Mouse (Mus musculus) myocyte (in vitro differentiated cells): Measurements from ENCODE around the gene Zfp354a. TPM values are rescaled to one million over a fixed set of nuclear protein-coding genes. Genes with fewer than 3 reads are reported as not detected.

Source experiments
- H3K27me3 ChIP-seq: one replicate; pipeline ENCODE4 v1.6.1; 2011; ENCODE audit not compliant: control insufficient read depth, insufficient read depth, insufficient read length
- H3K36me3 ChIP-seq: one replicate; pipeline ENCODE4 v1.6.1; 2011; ENCODE audit not compliant: control insufficient read depth, insufficient read depth
- H3K4me2 ChIP-seq: one replicate; pipeline ENCODE4 v1.6.1; 2011; ENCODE audit warnings: low read depth, control low read depth
- H3K4me3 ChIP-seq: one replicate; pipeline ENCODE4 v1.5.1; 2011; ENCODE audit warnings: mild to moderate bottlenecking, control low read depth, moderate library complexity
- H3K79me2 ChIP-seq: one replicate; pipeline ENCODE4 v1.6.1; 2011; ENCODE audit not compliant: control insufficient read depth, insufficient read depth
- H3ac ChIP-seq: one replicate; pipeline ENCODE4 v1.6.1; 2011; ENCODE audit not compliant: control insufficient read depth, insufficient read length
- CEBPB ChIP-seq: IDR thresholded peaks from 2 replicates; pipeline ENCODE4 v1.6.1; 2011; ENCODE audit warnings: mild to moderate bottlenecking, moderate library complexity; ENCODE audit not compliant: poor library complexity, insufficient read depth, severe bottlenecking
- E2F4 ChIP-seq: IDR thresholded peaks from one replicate; pipeline ENCODE4 v1.6.1; 2011; ENCODE audit warnings: mild to moderate bottlenecking, control low read depth, moderate library complexity; ENCODE audit not compliant: insufficient read depth
- MAX ChIP-seq: IDR thresholded peaks from one replicate; pipeline ENCODE4 v1.6.1; 2011; ENCODE audit warnings: low read depth, mild to moderate bottlenecking, control low read depth
- MYOD1 ChIP-seq, 3 experiments: IDR thresholded peaks; one replicate each; pipeline ENCODE4 v1.6.1; 2011; ENCODE audit warnings: control low read depth in 2 of 3, low read depth in 2 of 3, mild to moderate bottlenecking in 2 of 3, moderate library complexity in 1 of 3; ENCODE audit not compliant: insufficient read length in 2 of 3, control insufficient read depth in 1 of 3
- MYOG ChIP-seq, 3 experiments: IDR thresholded peaks; one replicate each; pipeline ENCODE4 v1.6.1; 2011; ENCODE audit warnings: control low read depth in 2 of 3, low read depth in 2 of 3, mild to moderate bottlenecking in 2 of 3; ENCODE audit not compliant: insufficient read length in 2 of 3, control insufficient read depth in 1 of 3, insufficient read depth in 1 of 3
- POLR2A ChIP-seq: IDR thresholded peaks from one replicate; pipeline ENCODE4 v1.6.1; 2011; ENCODE audit warnings: low read depth, mild to moderate bottlenecking, control low read depth, moderate library complexity; ENCODE audit not compliant: insufficient read length
- POLR2AphosphoS2 ChIP-seq: IDR thresholded peaks from one replicate; pipeline ENCODE4 v1.6.1; 2011; ENCODE audit warnings: low read depth, control low read depth; ENCODE audit not compliant: insufficient read length
- REST ChIP-seq: IDR thresholded peaks from one replicate; pipeline ENCODE4 v1.6.1; 2011; ENCODE audit warnings: mild to moderate bottlenecking, control low read depth, moderate library complexity; ENCODE audit not compliant: insufficient read depth, insufficient read length
- SRF ChIP-seq: IDR thresholded peaks from one replicate; pipeline ENCODE4 v1.6.1; 2011; ENCODE audit warnings: low read depth; ENCODE audit not compliant: control insufficient read depth, insufficient read length
- TCF12 ChIP-seq: IDR thresholded peaks from one replicate; pipeline ENCODE4 v1.6.1; 2011; ENCODE audit warnings: mild to moderate bottlenecking, control low read depth; ENCODE audit not compliant: poor library complexity, insufficient read depth, severe bottlenecking
- TCF3 ChIP-seq: IDR thresholded peaks from one replicate; pipeline ENCODE4 v1.6.1; 2011; ENCODE audit warnings: low read depth, control low read depth; ENCODE audit not compliant: insufficient read length
- USF1 ChIP-seq: IDR thresholded peaks from one replicate; pipeline ENCODE4 v1.6.1; 2011; ENCODE audit warnings: low read depth, mild to moderate bottlenecking, control low read depth, moderate library complexity
- polyA plus RNA-seq: library from polyadenylated mRNA; unstranded; fragments of >200 nt; fragmentation: generic; extraction: Trizol; gene quantifications from one replicate; pipeline ENCODE4 v1.2.1, GENCODE M21; 2012; ENCODE audit warnings: missing spikeins

Gene Zfp354a
- polyA plus RNA-seq, 1 experiment = 0.95 TPM

DNA sequence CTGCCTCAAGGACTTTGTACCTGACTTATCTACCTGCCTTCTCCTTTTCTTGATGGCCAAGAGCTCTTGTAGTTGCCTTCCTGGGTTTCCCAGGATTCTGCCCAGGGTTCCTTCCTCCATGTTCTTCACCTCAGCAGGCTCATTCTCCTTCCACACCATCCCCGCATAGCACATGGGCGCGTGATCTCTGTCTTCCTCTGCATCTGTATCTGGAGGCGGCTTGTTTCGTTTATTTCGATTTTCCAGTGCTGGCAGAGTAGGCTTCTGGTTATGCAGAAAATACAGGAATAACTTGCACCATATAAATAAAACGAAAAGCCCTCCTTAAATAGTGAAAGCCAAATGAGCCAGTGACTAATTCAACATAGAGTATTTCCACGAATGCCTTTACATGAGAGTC is 4.8 kb downstream of the Zfp354a start:
- Histone ChIP-seq H3K79me2 (no peaks in the 10 kb centered on the region), H3K36me3 (peaks cover 15% of the 10 kb centered on the region)

DNA sequence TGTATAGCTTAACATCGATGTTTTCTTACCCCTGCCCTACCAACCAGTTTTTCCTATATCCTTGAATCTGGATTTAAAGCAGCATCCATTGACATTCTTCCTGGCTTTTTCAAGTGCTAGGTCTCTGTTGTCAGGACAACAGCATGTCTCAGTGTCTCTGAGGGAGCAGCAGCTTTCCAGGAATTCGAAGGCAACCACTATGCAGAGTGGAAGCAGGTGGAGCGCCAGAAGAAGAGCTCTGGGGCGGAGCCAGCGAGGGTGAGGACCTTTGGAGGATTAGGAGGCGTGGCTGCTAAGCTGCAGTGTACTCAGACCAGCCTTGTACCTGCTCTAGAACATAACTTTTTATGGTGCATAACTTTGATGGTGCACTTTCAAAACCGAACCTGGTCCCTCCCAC is 25.5 kb downstream of the Zfp354a start:
- TF ChIP-seq REST (no peak), USF1 (no peak), MAX (no peak), TCF12 (no peak), MYOG (IDR thresholded peaks at IDR 0.05; ENCODE audit: control insufficient read depth in 1 of 3, insufficient read depth in 1 of 3, insufficient read length in 2 of 3, low read depth in 2 of 3) (no peak), TCF3 (no peak), SRF (no peak), E2F4 (no peak), CEBPB (no peak)
- Histone ChIP-seq H3K79me2 (no peaks in the 10 kb centered on the region), H3K36me3 (no peaks in the 10 kb centered on the region), H3K4me3 (no peak overlapping the region), H3K4me2 (no peak overlapping the region), H3ac (no peak overlapping the region), H3K27me3 (peaks cover 10% of the 10 kb centered on the region)

More for the DNA sequence above, 4.8 kb downstream of the Zfp354a start:
- TF ChIP-seq REST (no peak), SRF (no peak), USF1 (no peak), CEBPB (no peak), TCF12 (no peak), E2F4 (no peak), MYOD1 (IDR thresholded peaks at IDR 0.05; ENCODE audit: control insufficient read depth in 1 of 3, insufficient read length in 2 of 3, low read depth in 2 of 3) (no peak), MYOG (IDR thresholded peaks at IDR 0.05; ENCODE audit: control insufficient read depth in 1 of 3, insufficient read depth in 1 of 3, insufficient read length in 2 of 3, low read depth in 2 of 3) (no peak), TCF3 (no peak), MAX (no peak), POLR2AphosphoS2 (no peak), POLR2A (no peak)
- Histone ChIP-seq H3ac (no peak overlapping the region), H3K4me3 (no peak overlapping the region), H3K27me3 (no peaks in the 10 kb centered on the region), H3K4me2 (no peak overlapping the region)

DNA sequence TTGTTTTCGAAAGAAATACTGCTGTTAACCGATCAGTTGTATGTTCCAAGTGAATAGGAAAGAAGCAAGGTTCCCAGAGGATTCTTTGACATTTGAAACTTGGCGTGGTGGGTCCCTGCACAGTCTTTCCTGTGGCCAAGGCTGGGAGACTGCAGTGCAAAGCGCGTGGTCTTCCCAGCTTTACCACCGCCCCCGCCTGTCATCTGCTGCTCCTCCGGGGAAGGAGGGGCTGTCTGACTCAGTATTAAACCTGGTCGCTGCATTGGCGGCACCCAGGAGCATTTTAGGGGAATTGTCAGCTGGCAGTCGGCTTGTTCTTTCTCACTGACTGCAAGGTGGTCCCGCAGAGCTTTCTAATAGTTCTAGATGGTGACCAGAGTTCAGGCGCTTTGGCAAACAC is 26.2 kb downstream of the Zfp354a start:
- no peak overlapping the region for H3ac ChIP-seq
- no peak overlapping the region for H3K4me3 ChIP-seq

DNA sequence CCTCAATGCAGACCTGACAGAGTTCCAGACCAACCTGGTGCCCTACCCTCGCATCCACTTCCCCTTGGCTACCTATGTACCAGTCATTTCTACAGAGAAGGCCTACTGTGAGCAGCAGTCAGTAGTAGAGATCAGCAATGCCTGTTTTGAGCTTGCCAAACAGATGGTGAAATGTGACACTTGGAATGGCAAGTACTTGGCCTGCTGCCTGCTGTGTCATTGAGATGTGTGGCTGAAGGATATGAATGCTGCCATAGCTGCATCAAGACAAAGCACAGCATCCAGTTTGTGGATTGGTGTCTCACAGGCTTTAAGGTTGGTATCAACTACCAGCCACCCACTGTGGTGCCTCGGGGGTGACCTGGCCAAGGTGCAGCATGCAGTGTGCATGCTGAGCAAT is 48.2 kb downstream of the Zfp354a start:
- no peaks in the 10 kb centered on the region for H3K36me3 ChIP-seq
- no peaks in the 10 kb centered on the region for H3K27me3 ChIP-seq
- no peaks in the 10 kb centered on the region for H3K79me2 ChIP-seq
- H3K4me3 ChIP-seq = no peak overlapping the region
- H3K4me2 ChIP-seq = no peak overlapping the region
- H3ac ChIP-seq = no peak overlapping the region
- TF ChIP-seq CEBPB = no peak
- no peak for TF ChIP-seq TCF12
- TF ChIP-seq MYOD1 (IDR thresholded peaks at IDR 0.05; ENCODE audit: control insufficient read depth in 1 of 3, insufficient read length in 2 of 3, low read depth in 2 of 3) = peak in 2 of 3 experiments; percentile 13 to 34
- TF ChIP-seq MYOG (IDR thresholded peaks at IDR 0.05; ENCODE audit: control insufficient read depth in 1 of 3, insufficient read depth in 1 of 3, insufficient read length in 2 of 3, low read depth in 2 of 3) = no peak
- no peak for TF ChIP-seq TCF3
- TF ChIP-seq MAX = no peak
- no peak for TF ChIP-seq POLR2AphosphoS2
- TF ChIP-seq REST = no peak

More for the DNA sequence above, 26.2 kb downstream of the Zfp354a start:
- Histone ChIP-seq H3K36me3 (no peaks in the 10 kb centered on the region), H3K79me2 (no peaks in the 10 kb centered on the region), H3K27me3 (peaks cover 10% of the 10 kb centered on the region), H3K4me2 (no peak overlapping the region)
- TF ChIP-seq REST (no peak), SRF (no peak), CEBPB (no peak), MYOG (IDR thresholded peaks at IDR 0.05; ENCODE audit: control insufficient read depth in 1 of 3, insufficient read depth in 1 of 3, insufficient read length in 2 of 3, low read depth in 2 of 3) (no peak), TCF12 (no peak), E2F4 (no peak), MYOD1 (IDR thresholded peaks at IDR 0.05; ENCODE audit: control insufficient read depth in 1 of 3, insufficient read length in 2 of 3, low read depth in 2 of 3) (peak in 1 of 3 experiments; percentile 2), POLR2AphosphoS2 (no peak)

DNA sequence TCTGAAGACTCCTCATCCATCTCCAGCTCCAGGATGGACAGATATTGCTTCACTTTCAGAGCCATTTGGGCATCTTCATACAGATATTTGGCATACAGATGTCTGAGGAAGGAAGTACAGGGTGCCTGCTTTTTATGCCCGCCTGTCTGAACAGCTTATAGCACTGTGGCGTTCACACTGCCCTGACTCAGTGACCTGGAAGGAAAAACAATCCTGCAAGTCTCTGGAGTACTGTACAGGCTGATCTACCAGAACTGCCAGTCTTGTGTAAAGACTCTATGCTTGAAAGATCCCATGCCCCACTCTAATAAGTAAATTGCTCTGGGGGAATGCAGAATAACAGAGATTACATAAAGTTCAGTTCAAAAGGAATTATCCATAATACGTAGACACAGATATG is 51.6 kb downstream of the Zfp354a start:
- Histone ChIP-seq H3K79me2 (no peaks in the 10 kb centered on the region), H3K27me3 (no peaks in the 10 kb centered on the region), H3K4me3 (no peak overlapping the region), H3ac (no peak overlapping the region), H3K36me3 (no peaks in the 10 kb centered on the region), H3K4me2 (no peak overlapping the region)
- no peak for TF ChIP-seq USF1
- no peak for TF ChIP-seq CEBPB
- TF ChIP-seq MYOD1 (IDR thresholded peaks at IDR 0.05; ENCODE audit: control insufficient read depth in 1 of 3, insufficient read length in 2 of 3, low read depth in 2 of 3) = no peak
- TF ChIP-seq POLR2A = no peak
- TF ChIP-seq TCF12 = no peak
- TF ChIP-seq E2F4 = no peak
- no peak for TF ChIP-seq POLR2AphosphoS2
- no peak for TF ChIP-seq TCF3
- TF ChIP-seq MYOG (IDR thresholded peaks at IDR 0.05; ENCODE audit: control insufficient read depth in 1 of 3, insufficient read depth in 1 of 3, insufficient read length in 2 of 3, low read depth in 2 of 3) = no peak
- TF ChIP-seq MAX = no peak
- TF ChIP-seq SRF = no peak
- no peak for TF ChIP-seq REST
